Mouse (Mus musculus) kidney, postnatal 14 days (tissue): Measurements from ENCODE around the gene Gm3776.
A peak's percentile ranks its signal among the peaks of the same experiment; 100 is the strongest.
"Not testable (repeated sequence)": the region's sequence is repeated elsewhere in the genome, so short reads cannot be mapped to it uniquely, and the experiment has no call there.

Experiments
- DNase-seq: peaks from one replicate; pipeline ENCODE4 v3.0.0; 2022; ENCODE audit warnings: mixed read lengths

Gene Gm3776

GRCm38 (mm10) chr9:78293683-78294082, 36.8 kb downstream of the Gm3776 start:
- peak; percentile 5 for DNase-seq

GRCm38 (mm10) chr9:78294781-78295180, 37.9 kb downstream of the Gm3776 start:
- DNase-seq, result not testable (repeated sequence)

- DNase-seq, result peak; percentile 41
Observed at GRCm38 (mm10) chr9:78296089-78296488, 39.2 kb downstream of the Gm3776 start.

GRCm38 (mm10) chr9:78298232-78298631, 41.3 kb downstream of the Gm3776 start:
- no peak for DNase-seq

GRCm38 (mm10) chr9:78299143-78299542, 42.2 kb downstream of the Gm3776 start:
- DNase-seq, result not testable (repeated sequence)

GRCm38 (mm10) chr9:78308122-78308521, 51.2 kb downstream of the Gm3776 start:
- not testable (repeated sequence) for DNase-seq

GRCm38 (mm10) chr9:78314696-78315095, 57.8 kb downstream of the Gm3776 start, which contains the start of gene Omt2a:
Omt2a (minus strand) TSS chr9:78314796.
- no peak for DNase-seq
